Mouse (Mus musculus) testis, adult 2 months (tissue): Measurements from ENCODE around the gene Ltn1. TPM values are rescaled to one million over a fixed set of nuclear protein-coding genes. Genes with fewer than 3 reads are reported as not detected.

Experiments used
- H3K27ac ChIP-seq: fragments of 200-500 bp; 2 replicates; pipeline ENCODE4 v1.5.1; 2012; ENCODE audit warnings: low read depth, low read length; ENCODE audit not compliant: control insufficient read depth, insufficient read depth
- H3K27me3 ChIP-seq: fragments of 200-500 bp; 2 replicates; pipeline ENCODE4 v1.6.1; 2012; ENCODE audit warnings: mild to moderate bottlenecking, low read length, moderate library complexity; ENCODE audit not compliant: control insufficient read depth, insufficient read depth
- H3K36me3 ChIP-seq: fragments of 200-500 bp; 2 replicates; pipeline ENCODE4 v1.6.1; 2012; ENCODE audit warnings: mild to moderate bottlenecking, low read length; ENCODE audit not compliant: control insufficient read depth, insufficient read depth
- H3K4me1 ChIP-seq: fragments of 200-500 bp; 2 replicates; pipeline ENCODE4 v1.6.1; 2012; ENCODE audit warnings: low read length; ENCODE audit not compliant: control insufficient read depth, insufficient read depth
- H3K4me3 ChIP-seq: fragments of 200-500 bp; 2 replicates; pipeline ENCODE4 v1.5.1; 2012; ENCODE audit warnings: low read depth, mild to moderate bottlenecking, low read length, moderate library complexity, mixed read lengths; ENCODE audit not compliant: control insufficient read depth
- CTCF ChIP-seq: fragments of 200-500 bp; IDR thresholded peaks from 2 replicates; pipeline ENCODE4 v1.5.1; 2012; ENCODE audit warnings: low read depth, mild to moderate bottlenecking, inconsistent platforms, low read length, moderate library complexity; ENCODE audit not compliant: control insufficient read depth, insufficient read depth, insufficient replicate concordance
- POLR2A ChIP-seq: fragments of 200-500 bp; IDR thresholded peaks from 2 replicates; pipeline ENCODE4 v1.6.1; 2012; ENCODE audit warnings: low read depth, mild to moderate bottlenecking, inconsistent platforms, low read length, moderate library complexity; ENCODE audit not compliant: control insufficient read depth
- polyA plus RNA-seq: library from polyadenylated mRNA; depleted of rRNA; stranded (reverse); fragments of >200 nt; gene quantifications from 2 replicates; pipeline ENCODE4 v1.2.3, GENCODE M21; 2012

Gene Ltn1
- polyA plus RNA-seq, 1 experiment = 44.6 TPM

DNA sequence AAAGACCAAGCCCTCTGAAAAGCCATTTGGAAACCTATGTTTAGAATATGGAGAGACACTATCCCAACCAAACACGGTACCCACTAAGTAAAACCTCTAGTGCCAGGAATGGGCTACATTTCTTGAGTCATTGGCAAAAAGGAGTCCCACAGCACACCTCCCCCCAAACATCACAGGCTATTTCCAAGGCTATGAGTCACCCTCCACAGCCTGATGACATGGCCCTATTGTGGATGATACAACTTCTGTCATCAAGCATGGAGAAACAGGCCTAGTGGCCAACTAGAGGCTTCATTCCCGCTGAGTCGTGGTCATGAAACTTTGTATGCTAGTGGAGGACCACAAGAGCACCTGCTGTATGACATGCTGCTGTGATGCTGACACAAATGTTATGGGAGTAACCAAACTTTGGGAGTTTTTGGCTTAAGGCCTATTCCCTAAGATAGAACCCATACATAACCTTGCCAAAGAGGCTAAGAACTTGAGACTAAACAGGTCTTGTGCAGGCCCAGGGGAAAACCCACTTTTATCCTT is 44.9 kb downstream of the Ltn1 start:
- H3K27me3 ChIP-seq = no peaks in the 10 kb centered on the region
- no peak overlapping the region for H3K27ac ChIP-seq
- H3K4me1 ChIP-seq = no peaks in the 10 kb centered on the region
- H3K4me3 ChIP-seq = no peak overlapping the region
- TF ChIP-seq POLR2A = no peak
- no peak for TF ChIP-seq CTCF
- no peaks in the 10 kb centered on the region for H3K36me3 ChIP-seq

DNA sequence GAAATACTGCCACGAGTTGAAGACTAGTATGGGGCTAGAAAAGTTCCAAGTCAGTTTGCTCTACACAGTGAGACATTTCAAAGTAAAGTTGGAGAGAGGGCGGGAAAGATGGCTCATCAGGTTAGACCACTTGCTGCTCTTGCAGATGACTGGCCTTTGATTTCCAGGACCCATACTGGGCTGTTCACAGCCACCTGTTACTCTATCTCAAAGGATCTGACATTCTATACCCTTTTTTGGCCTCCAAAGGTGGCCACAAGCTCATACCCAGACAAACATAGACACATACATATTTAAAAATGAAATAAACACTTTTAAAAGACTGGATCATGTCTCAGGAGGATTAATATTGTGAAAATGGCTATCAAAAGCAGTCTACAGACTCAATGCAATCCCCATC is 48.0 kb downstream of the Ltn1 start:
- Histone ChIP-seq H3K27me3 (no peaks in the 10 kb centered on the region), H3K27ac (no peak overlapping the region), H3K4me3 (no peak overlapping the region), H3K4me1 (no peaks in the 10 kb centered on the region), H3K36me3 (peaks cover 3% of the 10 kb centered on the region; the same call in 1 of the 2 replicates)
- no peak for TF ChIP-seq CTCF
- no peak for TF ChIP-seq POLR2A

DNA sequence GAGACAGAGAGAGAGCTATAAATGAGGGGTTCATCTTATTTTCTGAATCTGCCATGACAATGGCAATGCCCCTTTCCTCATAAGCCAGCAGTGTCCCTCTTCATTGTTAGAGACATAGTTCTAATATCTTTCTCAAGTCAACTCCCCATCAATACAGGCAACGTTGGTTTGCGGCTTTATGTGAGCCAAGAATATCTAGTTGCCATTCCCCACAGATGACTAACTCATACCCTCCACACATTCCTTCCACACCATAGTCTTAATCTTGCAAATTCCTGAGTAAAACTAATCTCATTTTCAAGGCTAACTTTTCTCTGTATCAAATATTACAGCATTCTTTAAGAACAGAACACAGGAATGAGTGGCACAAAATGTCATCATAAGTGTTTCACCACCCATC is 49.4 kb downstream of the Ltn1 start:
- H3K27me3 ChIP-seq = no peaks in the 10 kb centered on the region
- no peaks in the 10 kb centered on the region for H3K4me1 ChIP-seq
- H3K4me3 ChIP-seq = no peak overlapping the region
- peaks cover 3% of the 10 kb centered on the region; the same call in 1 of the 2 replicates for H3K36me3 ChIP-seq
- no peak for TF ChIP-seq POLR2A
- no peak for TF ChIP-seq CTCF
- no peak overlapping the region for H3K27ac ChIP-seq

DNA sequence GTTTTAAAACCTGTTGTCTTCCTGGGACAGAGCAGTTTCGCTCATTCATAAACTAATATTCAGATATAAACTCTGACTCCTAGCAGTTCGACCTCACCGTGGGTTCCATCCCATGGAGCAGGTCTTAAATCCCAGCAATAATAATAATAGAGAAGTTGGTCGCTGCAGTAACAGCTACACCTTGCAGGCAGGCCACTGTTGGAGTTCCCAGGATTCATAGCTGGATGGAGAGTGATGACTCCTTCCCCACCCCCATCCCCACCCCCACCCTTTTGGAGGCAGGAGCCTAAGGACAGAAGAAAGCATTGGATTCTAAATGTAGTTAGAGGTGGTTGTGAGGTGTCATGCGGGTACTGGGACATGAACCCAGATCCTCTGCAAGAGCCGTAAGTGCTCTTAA is 66.0 kb downstream of the Ltn1 start:
- Histone ChIP-seq H3K36me3 (no peaks in the 10 kb centered on the region; the same call in 1 of the 2 replicates), H3K4me3 (no peak overlapping the region), H3K27ac (no peak overlapping the region), H3K27me3 (no peaks in the 10 kb centered on the region), H3K4me1 (no peaks in the 10 kb centered on the region)
- TF ChIP-seq CTCF (no peak), POLR2A (no peak)

DNA sequence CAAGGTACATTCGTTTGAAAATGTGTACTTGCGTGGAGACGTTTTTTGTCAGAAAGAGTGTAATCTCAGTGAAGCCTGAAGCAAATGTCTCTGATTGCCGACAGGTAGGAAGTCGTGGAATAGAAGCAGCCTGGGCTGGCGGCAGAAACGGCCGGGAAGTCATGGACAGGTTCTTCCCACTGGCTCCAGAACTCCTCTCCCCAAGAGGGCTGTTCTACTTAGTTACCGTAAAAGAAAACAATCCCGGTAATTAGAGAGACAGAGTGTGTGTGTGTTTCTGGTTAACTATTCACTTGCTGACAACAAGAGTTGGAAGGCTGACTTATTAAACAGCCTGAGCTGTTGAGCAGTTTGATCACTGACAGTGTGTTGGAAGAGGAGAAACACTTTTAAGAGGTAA is 66.4 kb downstream of the Ltn1 start:
- no peaks in the 10 kb centered on the region; the same call in 1 of the 2 replicates for H3K36me3 ChIP-seq
- H3K4me3 ChIP-seq = no peak overlapping the region
- H3K4me1 ChIP-seq = no peaks in the 10 kb centered on the region
- TF ChIP-seq POLR2A (no peak), CTCF (no peak)
- H3K27ac ChIP-seq = no peak overlapping the region
- H3K27me3 ChIP-seq = no peaks in the 10 kb centered on the region

DNA sequence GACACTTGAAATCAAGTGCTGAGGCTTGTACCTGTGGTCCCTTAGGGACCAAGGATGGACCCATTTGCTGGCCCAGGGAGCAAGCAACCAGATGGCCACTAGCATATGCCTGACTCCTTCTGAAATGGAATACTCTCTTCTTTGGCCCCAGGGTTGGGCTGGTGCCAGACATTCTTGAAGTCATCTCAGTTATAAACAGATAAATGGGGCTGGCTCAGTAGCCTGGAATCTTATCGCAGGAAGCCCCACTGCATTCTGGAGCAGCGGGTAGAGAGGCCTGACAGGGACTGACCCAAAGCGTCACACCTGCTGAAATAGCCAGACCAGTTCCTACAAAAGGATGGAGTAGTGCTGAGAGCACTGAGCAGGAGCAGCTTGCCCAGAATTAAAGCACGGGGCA is 68.2 kb downstream of the Ltn1 start:
- Histone ChIP-seq H3K27me3 (no peaks in the 10 kb centered on the region), H3K4me1 (no peaks in the 10 kb centered on the region), H3K4me3 (no peak overlapping the region), H3K27ac (no peak overlapping the region), H3K36me3 (no peaks in the 10 kb centered on the region; the same call in 1 of the 2 replicates)
- TF ChIP-seq POLR2A (no peak), CTCF (no peak)

DNA sequence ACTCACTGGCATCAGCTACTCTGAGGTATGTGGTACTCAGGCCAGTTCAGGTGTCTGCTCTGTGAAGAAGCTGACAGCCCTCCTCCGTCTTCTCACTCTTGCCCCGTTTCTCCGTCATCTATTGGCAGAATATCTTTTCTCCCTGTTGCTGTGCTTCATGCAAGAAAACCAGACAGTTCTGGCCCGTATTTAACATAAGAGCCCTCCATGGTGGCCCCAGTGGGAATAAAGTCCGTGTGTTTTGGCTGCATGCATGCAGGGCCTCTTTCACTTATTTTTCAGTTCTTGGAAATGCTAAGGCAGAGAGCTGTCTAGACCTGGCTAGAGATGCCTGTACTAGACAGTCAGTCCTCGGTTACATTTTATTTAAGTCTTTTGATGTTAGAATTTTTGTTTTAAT is 72.3 kb downstream of the Ltn1 start:
- no peak overlapping the region for H3K27ac ChIP-seq
- no peaks in the 10 kb centered on the region; the same call in none of the 2 replicates for H3K36me3 ChIP-seq
- no peak overlapping the region for H3K4me3 ChIP-seq
- TF ChIP-seq POLR2A (no peak), CTCF (no peak)
- H3K4me1 ChIP-seq = no peaks in the 10 kb centered on the region
- no peaks in the 10 kb centered on the region for H3K27me3 ChIP-seq

DNA sequence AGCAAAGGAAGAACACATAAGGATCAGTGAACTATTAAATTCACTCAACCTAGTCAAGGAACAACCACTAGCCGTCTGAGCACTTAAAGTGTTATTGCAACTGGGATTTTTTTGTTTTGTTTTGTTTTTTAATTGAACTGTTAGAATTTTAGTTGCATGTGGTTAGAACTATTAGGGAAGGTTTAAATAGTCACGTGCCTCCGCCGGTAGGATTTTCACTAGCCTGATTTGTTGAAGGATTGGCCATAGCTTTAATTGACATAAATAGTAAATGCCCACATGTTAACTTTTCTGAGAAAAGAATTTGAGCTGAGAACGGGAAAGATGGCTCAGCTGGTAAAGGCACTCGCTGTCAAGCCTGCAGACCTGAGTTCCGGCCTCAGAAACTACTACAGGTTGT is 77.7 kb downstream of the Ltn1 start:
- Histone ChIP-seq H3K27ac (no peak overlapping the region), H3K4me3 (no peak overlapping the region)
- TF ChIP-seq POLR2A (no peak), CTCF (no peak)

More for the DNA sequence above, 77.7 kb downstream of the Ltn1 start:
- H3K27me3 ChIP-seq = no peaks in the 10 kb centered on the region
- peaks cover 3% of the 10 kb centered on the region; the same call in 1 of the 2 replicates for H3K4me1 ChIP-seq
- no peaks in the 10 kb centered on the region; the same call in none of the 2 replicates for H3K36me3 ChIP-seq
